Mouse (Mus musculus) left cerebral cortex, adult 11 months (tissue): ENCODE measurements around the gene Tymp.

Experiments used
- DNase-seq: peaks from one replicate; pipeline ENCODE4 v3.0.0; 2022; ENCODE audit warnings: low spot score

The Tymp gene

GRCm38 (mm10) chr15:89326441-89326840 lies 50.4 kb downstream of the Tymp start:
- no peak for DNase-seq

DNA sequence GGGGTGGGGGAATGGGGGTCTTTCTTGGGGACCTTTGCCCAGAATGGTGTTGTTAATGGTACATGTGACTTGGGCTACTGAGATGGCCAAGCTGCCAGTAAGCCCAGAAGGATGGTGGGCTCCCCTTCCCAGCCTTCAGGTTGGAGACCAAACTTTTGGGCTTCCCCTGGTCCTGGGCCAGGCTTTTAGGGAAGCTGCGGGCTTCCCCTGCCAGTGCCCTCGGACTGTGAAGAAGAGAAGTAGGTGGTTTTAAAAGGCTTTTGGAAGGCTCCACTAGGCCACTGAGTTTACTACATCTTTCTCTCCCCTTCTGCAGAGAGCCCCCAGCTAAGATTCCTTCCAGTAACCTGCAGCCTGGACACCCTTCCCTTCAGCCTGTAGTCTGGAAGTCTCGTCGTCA lies 53.2 kb downstream of the Tymp start:
- no peak for DNase-seq

GRCm38 (mm10) chr15:89322670-89323522 lies 53.9 kb downstream of the Tymp start, which contains the start of gene Adm2:
Gene Adm2 (plus strand): TSS chr15:89322720.
- no peak for DNase-seq
